Mouse (Mus musculus) limb, embryonic 14.5 days (tissue): ENCODE measurements around the gene Tmem88. TPM values are rescaled to one million over a fixed set of nuclear protein-coding genes. Genes with fewer than 3 reads are reported as not detected.

Source experiments
- ATAC-seq: fragments of 200-750 bp; cut with Nextera tagmentation; 2 replicates; pipeline ENCODE4 v1.8.0; 2017; ENCODE audit warnings: low read depth, moderate number of reproducible peaks, moderate TSS enrichment; ENCODE audit not compliant: low FRiP score
- DNase-seq: peaks from one replicate; pipeline ENCODE4 v3.0.0-alpha.2; 2015; ENCODE audit warnings: low spot score
- H3K27ac ChIP-seq: fragments of 300-500 bp; sonication (generic); replicated peaks from 2 replicates; pipeline ENCODE4 v1.5.1; 2014; ENCODE audit warnings: low read depth, mild to moderate bottlenecking, low read length, moderate library complexity, mixed read lengths
- H3K27me3 ChIP-seq: fragments of 300-500 bp; sonication (generic); 2 replicates; pipeline ENCODE4 v1.6.1; 2014; ENCODE audit warnings: low read length, mixed read lengths; ENCODE audit not compliant: control insufficient read depth, insufficient read depth
- H3K36me3 ChIP-seq: fragments of 300-500 bp; sonication (generic); 2 replicates; pipeline ENCODE4 v1.6.1; 2014; ENCODE audit warnings: mild to moderate bottlenecking, low read length, moderate library complexity, mixed read lengths; ENCODE audit not compliant: control insufficient read depth, insufficient read depth
- H3K4me1 ChIP-seq: fragments of 300-500 bp; sonication (generic); 2 replicates; pipeline ENCODE4 v1.6.1; 2014; ENCODE audit warnings: antibody characterized with exemption, low read length, mixed read lengths; ENCODE audit not compliant: control insufficient read depth, insufficient read depth
- H3K4me2 ChIP-seq: fragments of 300-500 bp; sonication (generic); replicated peaks from 2 replicates; pipeline ENCODE4 v1.6.1; 2014; ENCODE audit warnings: low read depth, mild to moderate bottlenecking, low read length, moderate library complexity; ENCODE audit not compliant: severe bottlenecking
- H3K4me3 ChIP-seq: fragments of 300-500 bp; sonication (generic); replicated peaks from 2 replicates; pipeline ENCODE4 v1.5.1; 2014; ENCODE audit warnings: low read length
- H3K9ac ChIP-seq: fragments of 300-500 bp; sonication (generic); 2 replicates; pipeline ENCODE4 v1.6.1; 2014; ENCODE audit warnings: mild to moderate bottlenecking, low read depth, low read length, moderate library complexity; ENCODE audit not compliant: severe bottlenecking
- H3K9me3 ChIP-seq: fragments of 300-500 bp; sonication (generic); 2 replicates; pipeline ENCODE4 v1.6.1; 2016; ENCODE audit warnings: low read length; ENCODE audit not compliant: control insufficient read depth
- POLR2A ChIP-seq: fragments of 200-500 bp; IDR thresholded peaks from 2 replicates; pipeline ENCODE4 v1.8.0; 2012; ENCODE audit warnings: inconsistent platforms, mild to moderate bottlenecking, moderate library complexity, borderline replicate concordance; ENCODE audit not compliant: insufficient read depth, insufficient read length; ENCODE audit errors: extremely low read depth
- WGBS: fragments of 180-500 bp; shearing (Covaris S2); extraction: QIAGEN DNeasy Blood & Tissue Kit; methylation state at CpG from one replicate; pipeline ENCODE4 v1.1.7; 2014; 5-methylcytosine and 5-hydroxymethylcytosine counted together
- polyA plus RNA-seq, 2 experiments: library from polyadenylated mRNA; depleted of rRNA in 1 of 2; stranded (reverse) in 1 of 2; unstranded in 1 of 2; fragments of >200 nt; fragmentation: Nextera tagmentation in 1 of 2; extraction: Ambion mirVana in 1 of 2; gene quantifications; 2 replicates each; pipeline versions ENCODE4 v1.2.1 to v1.2.3; 2012 to 2014

Gene Tmem88
- polyA plus RNA-seq, 2 experiments, result 17.0 to 18.9 TPM

DNA sequence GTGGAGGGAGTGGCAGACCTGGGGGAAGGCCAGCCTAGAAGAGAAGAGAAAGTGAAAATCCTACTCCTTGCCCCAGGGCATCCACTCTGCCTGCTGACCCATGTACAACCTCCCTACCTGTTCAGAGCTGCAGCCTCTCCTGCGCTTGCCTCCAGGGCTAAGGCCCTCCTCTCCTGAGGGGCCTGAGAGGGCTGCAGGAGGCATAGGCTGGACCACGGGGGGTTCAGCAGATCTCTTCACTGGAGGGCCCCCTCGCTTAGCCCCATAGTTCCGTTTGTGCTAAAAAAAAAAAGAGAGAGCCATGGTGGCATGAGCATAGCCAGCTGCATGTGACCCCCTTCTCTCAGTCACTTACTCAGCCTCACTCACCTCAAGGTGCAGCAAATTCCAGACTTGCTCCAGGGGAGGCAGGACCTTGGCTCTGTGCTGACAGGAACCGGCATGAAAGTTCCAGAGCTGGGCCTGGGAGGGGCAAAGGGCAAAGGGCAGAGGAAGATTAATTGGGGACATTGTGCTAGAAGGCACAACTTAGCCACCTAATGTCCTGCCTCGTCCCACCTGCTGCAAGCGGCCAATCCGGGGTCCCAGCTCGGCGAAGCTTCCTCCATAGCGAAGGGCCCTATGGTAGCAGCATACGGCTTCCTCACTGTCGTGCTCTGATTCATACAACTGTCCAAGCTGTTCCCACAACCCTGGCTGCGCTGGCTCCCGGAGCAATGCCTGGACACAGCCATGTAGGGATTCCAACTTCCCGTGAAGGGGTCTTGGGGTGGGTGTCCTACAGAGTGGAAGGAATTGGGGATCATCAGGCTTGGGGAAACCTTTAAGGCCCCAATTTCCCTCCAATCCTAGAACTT, 9.1 kb upstream of the Tmem88 start:
- H3K4me2 ChIP-seq, result no peak overlapping the region
- H3K27ac ChIP-seq, result no peak overlapping the region
- no peak for TF ChIP-seq POLR2A

DNA sequence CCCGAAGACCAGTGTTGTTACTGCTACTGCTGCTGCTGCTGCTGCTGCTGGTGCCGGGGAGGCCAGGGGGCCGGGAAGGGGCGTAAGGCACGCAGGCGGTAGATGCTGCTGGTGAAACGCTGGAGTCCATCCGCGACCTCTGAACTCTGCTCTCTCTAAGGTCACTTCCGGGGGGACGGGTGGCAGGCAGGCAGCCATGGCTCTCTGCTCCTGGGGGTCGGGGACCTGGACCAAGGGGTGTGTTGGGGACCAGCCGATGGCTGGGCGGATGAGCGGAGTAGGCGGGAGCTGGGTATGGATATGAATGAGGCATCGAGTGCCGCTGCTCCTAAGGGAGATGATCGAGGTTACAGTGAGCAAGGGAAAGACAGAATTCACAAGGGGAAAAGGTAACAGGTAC, 8.2 kb upstream of the Tmem88 start:
- DNase-seq (no peak), ATAC-seq (no peak)
- no peak overlapping the region for H3K4me2 ChIP-seq
- no peak for TF ChIP-seq POLR2A
- no peak overlapping the region for H3K4me3 ChIP-seq
- H3K9me3 ChIP-seq, result no peaks in the 10 kb centered on the region
- no peaks in the 10 kb centered on the region for H3K27me3 ChIP-seq
- no peak overlapping the region for H3K9ac ChIP-seq
- peaks cover 3% of the 10 kb centered on the region; the same call in 1 of the 2 replicates for H3K4me1 ChIP-seq
- peaks cover 70% of the 10 kb centered on the region for H3K36me3 ChIP-seq
- H3K27ac ChIP-seq, result no peak overlapping the region
- 89% methylated on average over 19 of the region's 19 CpGs for WGBS

More for the DNA sequence above, 9.1 kb upstream of the Tmem88 start:
- H3K9me3 ChIP-seq, result no peaks in the 10 kb centered on the region
- ATAC-seq (no peak), DNase-seq (no peak)
- H3K9ac ChIP-seq, result no peak overlapping the region
- no peak overlapping the region for H3K4me3 ChIP-seq
- H3K27me3 ChIP-seq, result no peaks in the 10 kb centered on the region
- H3K4me1 ChIP-seq, result peaks cover 9% of the 10 kb centered on the region
- 88% methylated on average over 16 of the region's 16 CpGs for WGBS
- peaks cover 67% of the 10 kb centered on the region for H3K36me3 ChIP-seq

DNA sequence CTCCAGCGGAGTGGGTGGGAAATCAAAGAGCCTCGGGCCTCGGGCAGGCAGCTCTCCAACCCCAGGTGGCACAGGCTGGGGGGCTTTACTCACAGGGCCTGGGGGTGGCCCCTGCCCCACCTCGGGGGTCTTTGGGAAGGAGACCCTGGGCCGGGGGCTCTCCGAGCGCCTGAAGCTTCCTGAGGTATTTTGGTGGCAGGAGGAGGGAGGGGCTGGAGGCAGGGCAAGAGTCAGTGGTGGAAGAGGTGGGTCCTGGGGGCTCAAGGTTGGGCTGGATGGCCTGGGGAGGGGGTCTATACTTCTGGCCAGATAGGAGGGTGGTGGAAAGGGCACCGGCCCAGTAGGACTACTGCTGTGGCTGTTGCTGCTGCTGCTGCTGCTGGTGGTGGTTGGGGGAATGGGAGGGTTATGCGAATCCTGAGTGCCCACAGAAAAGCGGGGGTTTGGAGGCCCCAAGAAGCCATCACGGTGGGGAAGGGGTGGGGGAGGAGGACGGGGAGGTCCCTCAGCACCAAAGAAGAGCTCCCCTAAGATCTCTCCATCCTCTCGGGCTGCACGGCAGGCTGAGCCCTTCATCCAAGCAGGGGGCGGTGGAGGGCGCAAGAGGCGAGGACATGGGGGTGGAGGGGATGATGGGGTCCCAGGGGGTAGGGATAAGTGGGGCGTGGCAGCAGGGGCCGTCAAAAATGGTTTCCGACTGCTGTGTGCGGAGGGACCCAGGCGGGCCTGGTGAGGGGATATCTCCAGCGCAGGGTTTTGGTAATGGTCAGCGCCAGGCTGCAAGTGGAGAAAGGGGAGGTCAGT, 7.6 kb upstream of the Tmem88 start:
- no peak for DNase-seq
- WGBS, result 87% methylated on average over 22 of the region's 24 CpGs

DNA sequence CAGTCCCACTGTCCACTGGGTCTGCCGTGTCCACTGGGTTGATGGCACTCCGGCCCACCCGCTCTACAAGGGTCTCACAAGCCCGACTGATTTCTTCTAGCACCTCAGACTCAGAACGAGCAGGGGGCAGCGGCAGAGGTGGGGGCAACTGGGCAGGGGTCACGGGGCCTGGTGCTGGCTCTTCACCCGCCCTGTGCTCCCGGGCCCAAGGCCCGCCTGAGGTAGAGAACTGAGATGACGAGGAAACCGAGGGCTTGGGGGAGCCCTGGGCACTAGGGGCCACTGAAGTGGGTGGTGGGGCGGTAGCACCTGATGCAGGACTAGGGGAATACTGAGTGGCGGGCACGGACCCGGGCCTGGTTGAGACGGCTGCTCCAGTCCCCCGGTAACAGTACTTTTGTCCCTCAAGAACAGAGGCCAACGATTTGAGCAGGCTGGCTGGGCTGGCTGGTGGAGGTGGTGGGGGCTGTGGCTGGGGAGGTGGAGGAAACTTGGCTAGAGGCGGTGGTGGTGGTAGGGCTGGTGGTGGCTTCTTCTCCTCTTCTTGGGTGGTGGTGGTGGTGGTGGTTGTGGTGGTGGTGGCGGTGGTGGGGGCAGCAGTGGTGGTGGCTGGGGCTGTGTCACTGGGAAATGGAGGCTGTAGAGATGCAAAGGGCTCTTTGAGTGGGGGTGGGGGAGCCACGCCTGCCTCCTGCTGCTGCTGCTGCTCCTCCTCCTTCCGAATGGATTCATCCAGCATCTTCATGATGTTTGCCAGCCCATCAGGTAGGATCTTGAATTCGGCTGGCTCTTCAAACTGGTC, 6.8 kb upstream of the Tmem88 start:
- Histone ChIP-seq H3K9me3 (no peaks in the 10 kb centered on the region), H3K4me2 (no peak overlapping the region), H3K4me3 (no peak overlapping the region), H3K36me3 (peaks cover 85% of the 10 kb centered on the region), H3K9ac (no peak overlapping the region), H3K4me1 (peaks cover 4% of the 10 kb centered on the region), H3K27ac (no peak overlapping the region), H3K27me3 (no peaks in the 10 kb centered on the region)
- no peak for ATAC-seq
- 90% methylated on average over 24 of the region's 24 CpGs for WGBS
- no peak for DNase-seq
- TF ChIP-seq POLR2A, result no peak

More for the DNA sequence above, 7.6 kb upstream of the Tmem88 start:
- Histone ChIP-seq H3K27ac (no peak overlapping the region), H3K4me1 (peaks cover 3% of the 10 kb centered on the region; the same call in 1 of the 2 replicates), H3K9ac (no peak overlapping the region), H3K9me3 (no peaks in the 10 kb centered on the region), H3K36me3 (peaks cover 77% of the 10 kb centered on the region), H3K4me2 (no peak overlapping the region), H3K4me3 (no peak overlapping the region), H3K27me3 (no peaks in the 10 kb centered on the region)
- TF ChIP-seq POLR2A, result no peak
- ATAC-seq, result no peak
